Mouse (Mus musculus) CH12.LX (cell line): ENCODE data around the gene Klhdc8b.

Experiments
- CTCF ChIP-seq, 2 experiments: IDR thresholded peaks in 1 of 2; conservative IDR thresholded peaks in 1 of 2; 2 replicates each; pipeline ENCODE4 v1.5.1; 2011 to 2012; ENCODE audit warnings: low read depth in 2 of 2, low read length in 2 of 2, improper control_type of control experiment in 1 of 2, inconsistent platforms in 1 of 2, mild to moderate bottlenecking in 1 of 2, moderate library complexity in 1 of 2
- HCFC1 ChIP-seq: IDR thresholded peaks from 2 replicates; pipeline ENCODE4 v1.6.1; 2012; ENCODE audit warnings: low read depth, mild to moderate bottlenecking, inconsistent platforms, low read length, improper control_type of control experiment
- MAX ChIP-seq: IDR thresholded peaks from 2 replicates; pipeline ENCODE4 v1.6.1; 2011; ENCODE audit warnings: low read length, improper control_type of control experiment
- MYC ChIP-seq: IDR thresholded peaks from 2 replicates; pipeline ENCODE4 v1.6.1; 2011; ENCODE audit warnings: low read depth, mild to moderate bottlenecking, improper control_type of control experiment, low read length
- SMC3 ChIP-seq: IDR thresholded peaks from 2 replicates; pipeline ENCODE4 v1.6.1; 2011; ENCODE audit warnings: low read depth, low read length, improper control_type of control experiment

DNA sequence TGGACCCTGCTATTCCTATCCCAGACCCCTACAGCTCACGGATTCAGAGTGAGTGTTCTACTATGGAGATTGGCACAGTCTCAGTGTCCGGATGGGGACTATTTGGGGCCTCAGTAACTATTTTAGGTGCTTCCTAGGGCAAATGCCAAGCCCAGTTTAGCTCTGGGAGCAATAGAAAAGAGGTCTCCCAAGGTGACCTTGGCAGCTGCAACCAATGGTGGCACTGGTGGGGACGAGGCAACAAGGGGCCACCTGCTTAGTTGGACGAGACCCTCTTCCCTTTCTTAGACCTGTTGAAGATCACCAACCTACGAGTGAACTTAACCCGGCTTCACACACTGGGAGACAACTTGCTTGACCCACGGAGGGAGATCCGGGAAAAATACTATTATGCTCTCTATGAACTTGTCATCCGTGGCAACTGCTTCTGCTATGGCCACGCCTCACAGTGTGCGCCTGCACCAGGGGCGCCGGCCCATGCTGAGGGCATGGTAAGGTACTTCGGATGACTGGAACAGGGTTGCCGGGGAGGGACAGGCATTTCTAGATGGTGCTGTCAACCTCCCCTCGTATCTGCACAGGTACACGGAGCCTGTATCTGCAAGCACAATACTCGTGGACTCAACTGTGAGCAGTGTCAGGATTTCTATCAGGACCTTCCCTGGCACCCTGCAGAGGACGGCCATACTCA is 20.3 kb upstream of the Klhdc8b start:
- TF ChIP-seq HCFC1 (no peak), MYC (no peak), SMC3 (no peak), CTCF (conservative IDR thresholded peaks at IDR 0.05 in 1 of 2, IDR thresholded peaks at IDR 0.05 in 1 of 2; ENCODE audit: low read depth in 2 of 2, low read length in 2 of 2) (no peak), MAX (no peak)
